Mouse (Mus musculus) MEL-GATA-1-ER (cell line): ENCODE data around the gene Tpra1.

Source experiments
- DNase-seq: peaks from one replicate; pipeline ENCODE4 v3.0.0-alpha.2; 2012; ENCODE audit warnings: low read depth; ENCODE audit errors: extremely low read depth

Gene Tpra1

DNA sequence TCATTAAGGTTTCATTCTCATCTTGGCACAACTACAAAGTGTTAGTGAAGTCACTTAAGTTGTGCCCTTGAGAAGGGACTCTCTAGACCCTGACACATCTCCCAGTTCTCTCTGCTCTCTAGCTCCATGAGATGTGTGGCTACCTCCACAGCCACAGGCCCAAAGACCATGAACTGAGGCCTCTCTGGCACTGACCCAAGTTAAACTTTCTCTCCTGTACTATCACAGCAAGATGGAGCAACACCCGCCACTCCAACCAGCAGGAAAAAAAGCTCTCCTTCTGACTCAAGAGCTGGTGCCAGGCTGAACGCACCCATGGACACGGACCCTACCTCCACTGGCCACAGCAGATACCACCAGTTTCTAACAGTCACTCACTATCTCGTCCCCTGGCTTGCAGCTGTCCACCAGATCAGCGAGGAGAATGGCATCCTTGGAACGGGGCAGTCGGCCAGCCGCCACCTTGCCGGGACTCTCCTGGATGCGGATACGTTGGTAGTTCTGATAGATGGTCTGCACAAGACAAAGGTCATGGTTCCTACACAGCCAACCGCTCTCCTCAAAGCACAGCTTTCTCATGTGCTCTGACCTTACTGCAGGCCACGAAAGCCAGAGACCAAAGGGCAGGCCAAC lies 12.5 kb upstream of the Tpra1 start:
- DNase-seq = no peak

DNA sequence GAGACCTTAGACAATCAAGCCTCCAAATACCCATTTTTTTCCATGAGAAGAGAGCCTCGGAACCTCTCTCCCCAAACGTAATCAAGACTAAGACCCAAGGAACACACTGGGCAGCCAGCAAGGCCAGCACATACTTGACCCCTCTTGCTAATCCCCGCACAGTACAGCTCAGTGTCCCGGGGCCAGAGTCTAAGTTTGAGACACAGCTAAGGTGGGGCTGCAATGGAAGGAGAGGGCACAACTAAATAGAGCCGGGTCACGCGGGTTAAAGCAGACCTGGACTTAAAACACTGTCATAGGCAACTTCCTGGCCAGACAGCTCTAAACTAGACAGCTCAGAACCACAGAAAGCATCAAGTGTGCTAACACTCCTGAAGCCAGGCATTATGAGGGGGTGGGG lies 11.2 kb upstream of the Tpra1 start:
- DNase-seq = no peak

DNA sequence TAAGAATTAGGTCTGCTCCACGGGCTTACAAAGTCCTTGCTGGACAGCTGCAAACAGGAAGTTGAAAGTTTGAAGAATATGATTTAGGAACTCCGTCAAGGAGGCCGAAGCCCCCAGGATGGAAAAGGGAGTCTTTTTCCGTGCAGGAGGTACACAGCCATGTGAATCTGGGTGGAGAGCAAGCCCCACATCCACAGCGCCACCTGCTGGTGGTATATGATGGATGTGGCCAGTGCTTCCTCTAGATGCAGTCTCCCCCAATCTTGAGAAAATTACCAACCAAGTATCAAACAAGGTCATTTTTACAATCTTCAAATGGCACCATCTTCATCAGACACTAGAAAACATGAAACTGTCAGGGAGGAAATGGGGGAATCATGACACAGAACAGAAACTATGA lies 8.5 kb upstream of the Tpra1 start:
- DNase-seq = peak; percentile 30

DNA sequence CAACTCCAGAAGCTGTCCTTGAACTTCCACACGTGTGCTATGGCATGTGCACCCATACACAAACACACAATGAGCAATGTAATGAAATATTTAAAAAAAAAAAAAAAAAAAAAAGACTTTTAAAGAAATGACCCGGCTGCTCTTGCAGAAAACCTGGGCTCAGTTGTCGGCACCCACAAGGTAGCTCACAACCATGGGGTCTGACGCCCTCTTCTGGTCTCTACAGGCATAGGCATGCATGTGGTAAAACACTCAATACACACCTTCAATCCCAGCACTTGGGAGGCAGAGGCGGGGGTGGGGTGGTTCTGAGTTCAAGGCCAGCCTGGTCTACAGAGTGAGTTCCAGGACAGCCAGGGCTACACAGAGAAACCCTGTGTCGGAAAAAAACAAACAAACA lies 6.1 kb upstream of the Tpra1 start:
- no peak for DNase-seq

DNA sequence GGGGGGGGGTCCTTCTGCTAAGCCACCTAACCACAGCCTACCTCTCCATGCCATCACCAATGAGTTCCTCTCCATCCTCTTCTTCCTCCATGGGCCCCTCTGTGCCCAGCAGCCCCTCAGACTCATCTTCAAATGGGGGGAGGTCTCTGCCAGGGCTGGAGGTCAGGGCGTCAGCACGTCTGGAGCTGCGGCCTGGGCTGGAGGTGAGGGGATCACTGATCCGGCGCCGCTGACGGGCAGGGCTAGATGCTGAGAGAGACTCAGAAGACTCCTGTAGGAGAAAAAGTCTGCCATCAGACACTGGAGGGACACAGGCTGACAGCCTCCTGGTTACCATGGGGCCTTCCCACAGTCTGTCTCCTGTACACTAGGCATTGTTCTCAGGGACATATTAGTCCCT lies 4.8 kb upstream of the Tpra1 start:
- no peak for DNase-seq

DNA sequence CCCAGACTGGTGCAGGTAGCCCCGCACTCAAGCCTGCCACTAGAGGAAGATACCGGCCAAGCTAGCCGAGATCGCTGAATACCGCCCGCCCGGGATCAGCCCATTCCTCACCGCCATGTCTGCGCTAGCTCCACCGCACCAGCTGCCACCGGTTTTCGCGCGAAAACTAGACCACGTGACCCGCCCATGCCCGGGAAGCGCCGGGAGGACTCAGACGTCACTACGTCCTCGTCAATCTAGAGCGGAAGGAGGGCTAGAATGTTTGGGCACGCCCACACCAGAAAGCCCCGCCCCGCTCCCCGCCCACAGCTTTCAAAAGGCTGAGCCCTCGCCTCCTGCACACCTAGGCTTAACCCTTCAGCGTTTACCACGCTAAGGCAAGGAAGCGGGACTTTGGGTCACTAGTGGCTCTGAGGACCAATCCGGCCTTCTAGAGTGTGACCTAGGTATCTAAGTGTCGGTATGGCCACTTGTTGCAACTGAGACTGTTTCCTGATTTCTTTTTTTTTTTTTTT lies 3.5 kb upstream of the Tpra1 start, which contains the start of gene Mcm2:
Gene Mcm2 (minus strand): TSS at position 247 of the 515 bp plus-strand sequence.
- DNase-seq = peak; percentile 81

DNA sequence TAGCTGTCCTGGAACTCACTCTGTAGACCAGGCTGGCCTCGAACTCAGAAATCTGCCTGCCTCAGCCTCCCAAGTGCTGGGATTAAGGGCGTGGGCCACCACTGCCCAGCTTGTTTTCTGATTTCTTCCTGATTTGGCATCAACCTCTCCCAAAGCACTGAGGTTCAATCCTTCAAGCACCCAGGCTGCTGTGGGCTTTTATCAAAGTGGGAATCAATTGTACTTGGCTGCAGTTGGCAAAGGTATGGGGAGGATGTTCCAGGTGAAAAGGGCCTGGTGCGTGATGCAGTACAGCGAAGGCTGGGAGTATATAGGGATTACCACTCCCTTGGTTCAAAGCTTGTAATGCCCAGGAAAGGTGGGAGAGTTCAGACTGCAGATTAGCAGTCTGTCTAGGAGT lies 3.0 kb upstream of the Tpra1 start:
- no peak for DNase-seq

DNA sequence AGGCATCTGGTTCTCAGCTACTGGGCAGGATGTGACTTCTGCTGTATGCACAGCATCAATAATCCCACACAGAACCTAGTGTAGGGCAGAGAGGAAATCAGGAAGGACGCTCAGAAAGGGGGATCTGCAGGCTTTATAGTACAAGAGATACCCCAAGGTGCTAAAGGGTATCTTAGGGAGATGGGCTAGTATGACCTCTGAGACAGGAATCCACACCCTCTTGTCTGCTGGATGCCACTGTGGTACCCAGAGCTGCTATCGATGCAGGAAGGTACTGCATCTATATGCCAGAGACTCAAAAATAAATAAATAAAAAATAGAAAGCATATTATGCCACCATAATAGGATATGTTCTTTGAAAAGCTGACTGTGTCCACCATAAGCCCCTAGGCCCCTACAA lies 2.4 kb upstream of the Tpra1 start:
- DNase-seq = no peak

DNA sequence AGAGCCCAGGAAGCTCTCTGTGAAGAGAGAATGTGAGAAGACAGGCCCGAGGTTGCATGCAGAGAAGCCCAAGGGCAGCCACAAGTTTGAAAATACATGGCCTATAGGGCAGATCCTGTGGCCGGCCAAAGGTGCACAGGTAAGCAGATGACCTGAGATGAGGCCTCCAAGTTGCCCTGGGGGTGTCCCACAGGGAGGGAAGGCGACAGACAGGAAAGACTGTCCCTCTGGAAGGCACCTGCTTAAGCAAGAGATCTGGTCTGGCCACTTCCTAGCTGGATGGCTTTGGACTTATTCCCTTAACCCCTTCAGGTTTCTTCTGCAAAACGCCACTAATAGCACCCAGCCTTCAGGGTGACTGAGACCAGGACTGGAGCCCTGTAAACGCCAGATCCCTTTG lies 580 bp upstream of the Tpra1 start:
- no peak for DNase-seq

DNA sequence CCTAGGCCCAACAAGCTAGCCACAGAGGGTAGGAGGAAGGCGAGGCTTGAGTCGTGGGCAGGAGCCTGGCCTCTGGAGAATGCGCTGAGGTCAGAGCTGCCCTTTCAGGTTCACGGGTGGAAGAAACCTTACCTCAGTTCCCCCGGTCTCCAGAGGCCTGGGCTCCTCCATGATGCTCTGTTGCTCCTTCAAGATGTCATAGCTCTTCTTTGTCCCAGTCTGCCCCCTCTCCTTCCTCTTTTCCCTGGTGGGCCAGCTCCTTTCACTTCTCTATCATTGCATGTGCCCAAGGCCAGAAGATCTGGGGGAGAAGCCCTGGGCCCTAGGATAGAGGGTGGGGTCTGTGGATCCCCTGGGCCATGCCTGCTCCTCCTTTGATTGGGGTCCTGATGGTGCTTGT lies 1.7 kb downstream of the Tpra1 start:
- no peak for DNase-seq

DNA sequence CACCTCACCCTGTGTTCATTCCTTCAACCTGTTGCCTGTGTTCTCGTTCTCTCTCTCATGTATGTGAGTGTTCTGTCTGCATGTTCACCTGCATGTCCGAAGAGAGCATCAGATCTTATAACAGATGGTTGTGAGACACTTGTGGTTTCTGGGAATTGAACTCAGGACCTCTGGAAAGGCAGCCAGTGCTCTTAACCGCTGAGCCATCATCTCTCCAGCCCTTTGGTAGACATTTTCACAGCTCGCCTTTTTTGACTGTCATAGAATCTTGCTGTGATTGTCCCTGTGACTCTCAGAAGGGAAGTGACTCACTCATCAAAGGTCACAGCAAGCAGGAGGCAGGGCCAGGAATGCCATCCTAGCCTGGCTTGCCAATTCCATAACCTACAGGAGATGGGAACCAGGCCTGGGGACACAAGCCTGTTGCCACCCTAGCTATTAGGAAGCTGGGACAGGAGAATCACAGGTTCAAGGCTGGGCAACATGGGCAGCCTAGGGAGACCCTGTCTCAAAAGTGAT lies 2.5 kb downstream of the Tpra1 start:
- no peak for DNase-seq

DNA sequence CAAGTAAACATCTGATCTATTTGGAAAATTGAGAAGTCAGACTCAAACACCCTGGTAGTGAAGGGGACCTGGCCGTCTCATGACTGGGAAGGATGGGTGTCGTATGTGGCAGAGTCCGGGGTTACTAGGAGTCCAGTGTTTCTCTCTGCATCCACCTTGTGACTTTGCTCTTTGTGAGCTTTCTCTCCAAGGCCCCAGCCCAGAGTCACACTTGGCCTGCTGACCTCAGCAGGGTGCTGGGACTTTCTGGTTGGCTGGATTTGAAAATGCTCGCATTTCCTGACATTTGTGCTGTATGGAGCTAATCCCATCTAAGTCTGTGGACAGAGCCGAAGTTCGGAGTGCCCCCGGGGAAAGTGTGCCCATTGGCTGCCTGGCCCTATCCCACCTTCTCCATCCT lies 3.0 kb downstream of the Tpra1 start:
- no peak for DNase-seq

DNA sequence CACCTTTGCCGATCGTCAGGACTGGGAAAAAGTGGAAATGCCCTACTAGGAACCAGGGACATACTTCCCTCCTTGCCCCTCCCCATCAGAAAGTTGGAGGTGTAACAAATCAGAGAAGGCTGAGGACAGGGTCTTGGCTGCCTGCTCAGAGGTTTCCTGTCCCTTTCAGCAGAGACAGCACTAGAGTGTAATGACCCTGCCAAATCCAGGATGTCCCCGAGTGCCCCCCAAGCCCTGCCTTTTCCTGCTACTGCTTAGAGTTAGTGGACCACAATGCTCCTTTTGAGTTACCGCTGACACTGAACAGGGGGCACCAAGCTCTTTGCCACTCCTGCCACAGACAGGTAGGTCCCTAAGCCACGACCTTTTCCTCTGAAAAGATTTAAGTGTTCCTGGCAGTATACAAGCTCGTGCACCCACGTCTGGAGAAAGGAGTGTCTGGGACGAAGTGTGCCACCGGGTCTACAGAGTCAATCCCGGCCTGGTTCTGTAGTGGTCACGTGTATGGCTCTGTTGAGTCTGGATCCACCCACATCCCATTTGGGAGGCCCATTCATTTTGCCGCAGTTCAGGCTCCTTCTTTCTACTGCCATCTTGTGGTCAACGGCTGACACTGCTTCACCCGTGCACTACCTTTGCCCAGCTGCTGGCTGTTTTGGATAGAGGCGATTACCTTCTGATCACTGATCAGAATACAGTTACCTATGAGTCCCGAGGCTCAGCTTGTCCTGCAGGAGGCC lies 4.5 kb downstream of the Tpra1 start:
- DNase-seq = peak; percentile 36

DNA sequence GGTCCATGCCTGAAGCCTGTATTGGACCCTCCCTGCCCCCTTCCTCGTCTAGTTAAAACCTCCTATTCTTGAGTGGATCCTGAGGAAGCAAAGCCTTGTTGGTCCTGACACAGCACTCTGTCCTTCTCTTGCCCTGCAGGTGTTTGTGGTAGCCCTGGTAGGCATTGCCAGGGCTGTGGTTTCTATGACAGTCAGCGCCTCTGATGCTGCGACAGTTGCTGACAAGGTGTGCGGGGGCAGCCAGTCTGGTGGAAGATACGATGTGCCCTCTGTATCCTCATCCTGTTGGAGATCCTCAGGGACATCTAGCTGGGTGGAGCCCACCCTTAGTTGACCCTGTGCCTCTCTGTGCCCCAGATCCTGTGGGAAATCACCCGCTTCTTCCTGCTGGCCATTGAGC lies 7.1 kb downstream of the Tpra1 start:
- no peak for DNase-seq

DNA sequence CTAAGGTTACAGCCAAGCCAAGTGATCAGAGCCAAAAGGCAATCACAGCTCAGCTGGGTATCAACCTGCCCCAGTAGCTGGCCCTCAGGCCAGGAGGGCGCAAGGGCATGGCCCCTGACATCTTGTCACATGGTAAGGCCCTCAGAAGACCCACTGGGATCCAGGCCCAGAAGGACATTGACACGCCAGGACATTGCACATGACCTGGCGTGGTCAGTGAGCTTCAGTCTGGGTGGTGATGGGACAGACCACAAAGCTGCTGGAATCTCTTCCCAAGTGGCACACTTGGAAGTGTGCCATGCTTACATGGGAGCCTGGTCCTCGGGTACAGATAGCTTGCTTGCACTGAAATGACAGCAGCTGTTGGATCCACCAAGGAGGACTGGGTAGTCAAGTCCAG lies 11.0 kb downstream of the Tpra1 start:
- DNase-seq = no peak

DNA sequence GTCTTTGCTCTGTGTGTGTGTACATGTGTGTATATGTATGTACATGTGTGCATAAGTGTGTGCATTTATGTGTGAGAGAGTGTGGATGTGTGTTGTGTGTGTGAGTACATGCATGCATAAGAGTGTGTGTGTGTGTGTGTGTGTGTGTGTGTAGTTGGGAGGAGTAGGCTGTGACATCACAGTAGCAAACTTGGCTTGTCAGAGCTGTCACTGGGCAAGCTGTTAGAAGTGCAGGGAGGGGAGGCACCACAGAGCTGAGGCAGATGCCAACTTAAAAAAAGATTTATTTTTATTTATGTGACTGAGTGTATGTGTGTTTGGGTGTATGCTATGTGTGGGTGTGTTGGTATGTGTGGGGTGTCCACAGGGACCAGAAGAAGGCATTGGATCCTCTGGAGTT lies 11.4 kb downstream of the Tpra1 start:
- DNase-seq = no peak

DNA sequence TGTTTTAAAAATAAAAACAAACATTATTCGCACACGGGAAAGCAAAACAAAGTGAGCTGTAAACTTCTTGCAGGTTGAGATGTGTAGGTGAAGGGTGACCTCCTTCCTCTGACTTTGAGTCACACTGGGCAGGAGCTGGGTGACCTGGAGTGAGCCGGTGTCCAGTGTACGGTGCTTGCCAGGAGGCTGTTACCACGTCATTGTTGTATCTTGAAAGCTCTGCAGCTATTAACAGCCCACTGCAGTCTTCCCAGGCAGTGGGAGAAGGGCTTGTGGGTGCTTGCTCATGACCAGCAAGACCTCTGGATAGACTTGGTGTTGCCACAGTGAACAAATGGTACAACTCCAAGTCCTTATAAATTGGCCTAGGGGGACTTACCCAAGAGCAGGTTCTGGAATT lies 12.7 kb downstream of the Tpra1 start:
- DNase-seq = no peak

DNA sequence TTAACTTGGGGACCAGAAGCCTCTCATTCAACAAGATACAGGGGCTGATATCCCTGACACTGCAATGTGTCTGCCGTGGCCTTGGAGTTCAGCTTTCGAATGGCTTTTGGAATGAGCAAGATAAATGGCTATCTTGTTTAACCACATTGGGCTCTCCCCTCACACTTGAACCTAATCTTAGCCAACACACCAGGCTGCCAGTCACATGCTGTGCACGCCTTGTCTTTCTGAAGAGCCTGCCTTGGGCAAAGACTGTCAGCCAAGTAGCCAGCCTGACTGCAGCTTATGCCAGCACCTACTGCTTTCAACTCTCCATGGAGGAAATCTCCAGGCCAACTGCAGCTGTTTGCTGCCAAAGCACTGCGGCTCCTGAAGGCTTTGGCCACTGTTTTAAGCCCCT lies 13.5 kb downstream of the Tpra1 start:
- peak; percentile 96 for DNase-seq

DNA sequence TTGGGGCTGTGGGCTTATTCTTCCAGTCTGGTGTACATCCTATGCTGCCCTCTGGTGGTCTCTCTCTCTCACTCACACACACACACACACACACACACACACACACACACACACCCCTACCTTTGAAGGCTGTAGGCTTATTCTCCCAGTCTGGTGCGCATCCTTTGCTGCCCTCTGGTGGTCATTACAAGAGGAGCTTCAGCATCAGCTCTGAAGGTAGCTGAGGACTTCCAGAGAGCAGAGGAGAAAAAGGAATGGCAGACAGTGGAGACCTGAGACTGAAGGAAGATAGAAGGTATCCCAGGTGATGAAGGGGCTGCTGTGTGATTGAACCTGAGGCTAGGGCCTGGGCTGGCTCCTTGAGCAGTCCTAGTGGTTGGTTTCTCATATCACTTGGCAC lies 14.1 kb downstream of the Tpra1 start:
- DNase-seq = peak; percentile 61

DNA sequence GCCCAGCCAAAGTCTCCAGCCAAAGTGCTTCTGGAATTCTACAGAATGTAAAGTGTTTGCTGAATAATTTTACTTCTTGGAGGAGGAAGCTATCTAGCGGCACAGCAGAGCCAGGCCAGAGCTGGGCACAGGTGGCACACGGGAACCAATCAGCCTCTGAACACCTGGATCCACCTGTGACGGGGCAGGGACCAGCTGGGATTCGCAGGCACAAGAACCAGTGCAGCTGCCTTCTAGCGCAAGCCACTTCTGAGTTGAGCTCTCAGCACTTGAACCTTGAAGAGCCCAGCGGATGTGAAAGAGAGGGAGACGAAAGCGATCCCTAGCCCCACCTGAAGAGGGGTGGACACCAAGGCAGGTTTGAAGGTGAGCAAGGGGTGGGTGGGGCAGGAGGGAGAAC lies 16.8 kb downstream of the Tpra1 start:
- no peak for DNase-seq

DNA sequence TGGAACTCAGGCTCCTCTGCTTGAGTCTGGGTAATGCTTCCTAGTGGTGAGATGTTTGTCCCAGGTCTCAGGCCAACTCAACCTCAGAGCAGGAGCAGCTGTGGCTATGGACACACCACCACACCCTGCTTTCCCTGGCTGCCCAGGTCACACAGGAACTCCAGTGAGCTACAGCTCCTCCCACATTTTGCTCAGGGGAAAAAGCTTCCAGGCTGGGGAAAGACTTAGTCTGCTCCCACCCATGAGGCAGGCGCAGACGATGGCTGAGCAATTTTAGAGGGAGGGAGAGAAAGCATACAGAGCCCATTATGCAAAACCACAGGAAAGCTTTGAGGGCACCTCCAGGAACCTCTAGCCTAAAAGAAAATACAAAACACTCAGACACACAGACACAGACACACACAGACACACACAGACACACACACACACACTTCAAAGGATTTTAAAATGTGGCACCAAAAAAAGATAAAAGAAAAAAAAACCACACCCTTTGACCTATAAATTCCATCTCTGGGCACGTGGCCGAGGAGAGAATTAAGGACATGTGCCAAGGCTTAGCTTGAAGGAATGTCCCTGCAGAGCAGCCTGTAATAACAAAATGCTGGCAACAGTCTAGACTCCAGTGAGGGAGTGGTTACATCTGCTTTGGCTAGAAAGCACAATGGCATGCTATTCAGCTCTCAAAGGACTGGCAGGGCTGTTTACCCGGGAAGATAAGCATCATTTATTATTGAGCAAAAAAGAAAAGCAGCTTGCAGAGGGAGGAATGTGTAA lies 22.6 kb downstream of the Tpra1 start:
- DNase-seq = no peak

DNA sequence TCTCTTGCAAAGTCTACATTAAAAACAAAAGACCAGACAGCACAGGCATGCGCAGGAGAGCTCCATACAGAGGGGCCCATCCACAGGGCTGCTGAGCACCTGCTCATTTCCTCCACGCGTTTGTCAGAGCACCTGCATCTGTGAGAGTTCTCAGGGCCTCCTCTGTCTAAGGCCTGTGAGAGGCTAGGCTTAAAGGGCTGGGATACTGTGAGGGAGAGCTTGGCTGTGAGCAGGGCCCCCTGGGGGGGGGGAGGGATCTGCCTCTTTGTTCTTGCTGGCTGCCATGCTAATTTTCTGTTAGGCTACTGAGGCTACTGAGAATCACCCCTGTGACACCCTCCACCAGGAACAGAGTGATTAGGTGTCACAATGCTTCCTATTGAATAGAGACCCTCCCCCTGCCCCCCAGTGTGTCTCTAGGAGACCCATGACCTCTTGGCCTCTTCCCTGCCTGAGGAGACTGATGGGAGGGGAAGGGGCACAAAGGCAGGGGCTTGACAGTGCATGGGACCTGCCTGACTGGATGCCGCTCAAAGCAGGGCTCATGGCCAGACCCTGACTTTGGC lies 23.7 kb downstream of the Tpra1 start:
- no peak for DNase-seq
